Mouse (Mus musculus) stomach, embryonic 15.5 days (tissue): ENCODE measurements at regions not wholly inside any gene's neighbourhood (a gene's known extent, or its start where the extent isn't known, plus 50 kb on each side); places are given as distances from the start of the nearest gene placed in this dataset.

ENCODE experiments used
- ATAC-seq: fragments of 200-750 bp; cut with Nextera tagmentation; 2 replicates; pipeline ENCODE4 v1.8.0; 2017; ENCODE audit warnings: low read depth, moderate number of reproducible peaks, moderate TSS enrichment; ENCODE audit not compliant: insufficient read depth, low FRiP score
- H3K27ac ChIP-seq: fragments of 300-500 bp; sonication (generic); 2 replicates; pipeline ENCODE4 v1.5.1; 2015; ENCODE audit warnings: mild to moderate bottlenecking, inconsistent platforms
- H3K27me3 ChIP-seq: fragments of 300-500 bp; sonication (generic); replicated peaks from 2 replicates; pipeline ENCODE4 v1.6.1; 2015; ENCODE audit warnings: inconsistent platforms
- H3K36me3 ChIP-seq: fragments of 300-500 bp; sonication (generic); 2 replicates; pipeline ENCODE4 v1.6.1; 2015; ENCODE audit warnings: inconsistent platforms
- H3K4me1 ChIP-seq: fragments of 300-500 bp; sonication (generic); 2 replicates; pipeline ENCODE4 v1.6.1; 2015; ENCODE audit warnings: inconsistent platforms
- H3K4me2 ChIP-seq: fragments of 300-500 bp; sonication (generic); 2 replicates; pipeline ENCODE4 v1.6.1; 2015; ENCODE audit warnings: mild to moderate bottlenecking, inconsistent platforms
- H3K4me3 ChIP-seq: fragments of 300-500 bp; sonication (generic); replicated peaks from 2 replicates; pipeline ENCODE4 v1.5.1; 2015; ENCODE audit warnings: inconsistent platforms
- H3K9ac ChIP-seq: fragments of 300-500 bp; sonication (generic); 2 replicates; pipeline ENCODE4 v1.6.1; 2015; ENCODE audit warnings: inconsistent platforms
- H3K9me3 ChIP-seq: fragments of 300-500 bp; sonication (generic); 2 replicates; pipeline ENCODE4 v1.6.1; 2016; ENCODE audit warnings: inconsistent platforms
- WGBS: fragments of 180-500 bp; shearing (Covaris S2); methylation state at CpG from one replicate; pipeline ENCODE4 v1.1.7; 2015; 5-methylcytosine and 5-hydroxymethylcytosine counted together

GRCm38 (mm10) chr5:126395331-126395730, 846.3 kb upstream of the Tmem132c start:
- no peak overlapping the region for H3K27ac ChIP-seq
- no peak overlapping the region for H3K4me2 ChIP-seq
- ATAC-seq, result no peak
- no peak overlapping the region for H3K4me3 ChIP-seq
- no peaks in the 10 kb centered on the region for H3K4me1 ChIP-seq
- no peaks in the 10 kb centered on the region for H3K9me3 ChIP-seq
- H3K9ac ChIP-seq, result no peak overlapping the region
- no peaks in the 10 kb centered on the region for H3K27me3 ChIP-seq
- WGBS, result 37% methylated on average over 8 of the region's 8 CpGs
- H3K36me3 ChIP-seq, result no peaks in the 10 kb centered on the region

GRCm38 (mm10) chr5:126431748-126432147, 809.9 kb upstream of the Tmem132c start:
- H3K9me3 ChIP-seq, result no peaks in the 10 kb centered on the region
- H3K4me2 ChIP-seq, result no peak overlapping the region
- 82% methylated on average over 1 of the region's 1 CpGs for WGBS
- H3K9ac ChIP-seq, result no peak overlapping the region
- no peak overlapping the region for H3K27ac ChIP-seq
- H3K27me3 ChIP-seq, result no peaks in the 10 kb centered on the region
- no peak for ATAC-seq
- H3K4me3 ChIP-seq, result no peak overlapping the region
- no peaks in the 10 kb centered on the region for H3K4me1 ChIP-seq
- no peaks in the 10 kb centered on the region for H3K36me3 ChIP-seq

- H3K36me3 ChIP-seq, result no peaks in the 10 kb centered on the region
- H3K4me1 ChIP-seq, result no peaks in the 10 kb centered on the region
- H3K9ac ChIP-seq, result no peak overlapping the region
- H3K9me3 ChIP-seq, result no peaks in the 10 kb centered on the region
- no peaks in the 10 kb centered on the region for H3K27me3 ChIP-seq
- no peak overlapping the region for H3K4me2 ChIP-seq
- WGBS, result 92% methylated on average over 1 of the region's 1 CpGs
- no peak overlapping the region for H3K4me3 ChIP-seq
- H3K27ac ChIP-seq, result no peak overlapping the region
- no peak for ATAC-seq
Observed at GRCm38 (mm10) chr5:126438696-126439095, 802.9 kb upstream of the Tmem132c start.

- Histone ChIP-seq H3K27ac (no peak overlapping the region), H3K4me3 (no peak overlapping the region), H3K9me3 (no peaks in the 10 kb centered on the region), H3K9ac (no peak overlapping the region), H3K36me3 (no peaks in the 10 kb centered on the region), H3K27me3 (no peaks in the 10 kb centered on the region), H3K4me2 (no peak overlapping the region), H3K4me1 (no peaks in the 10 kb centered on the region)
- whole genome bisulfite sequencing, result 90% methylated on average over 1 of the region's 1 CpGs
- ATAC-seq, result no peak
Observed at GRCm38 (mm10) chr5:126440516-126440915, 801.1 kb upstream of the Tmem132c start.

GRCm38 (mm10) chr5:126475761-126476160, 765.8 kb upstream of the Tmem132c start:
- 65% methylated on average over 3 of the region's 3 CpGs for WGBS
- no peak overlapping the region for H3K9ac ChIP-seq
- H3K4me3 ChIP-seq, result no peak overlapping the region
- no peaks in the 10 kb centered on the region for H3K4me1 ChIP-seq
- ATAC-seq, result no peak
- H3K9me3 ChIP-seq, result no peaks in the 10 kb centered on the region
- H3K27ac ChIP-seq, result no peak overlapping the region
- no peaks in the 10 kb centered on the region for H3K27me3 ChIP-seq
- H3K36me3 ChIP-seq, result no peaks in the 10 kb centered on the region
- no peak overlapping the region for H3K4me2 ChIP-seq

- no peak overlapping the region for H3K27ac ChIP-seq
- H3K4me2 ChIP-seq, result no peak overlapping the region
- H3K27me3 ChIP-seq, result no peaks in the 10 kb centered on the region
- no peaks in the 10 kb centered on the region for H3K9me3 ChIP-seq
- no peak overlapping the region for H3K4me3 ChIP-seq
- 79% methylated on average over 4 of the region's 4 CpGs for WGBS
- no peak overlapping the region for H3K9ac ChIP-seq
- no peaks in the 10 kb centered on the region for H3K36me3 ChIP-seq
- H3K4me1 ChIP-seq, result no peaks in the 10 kb centered on the region
- no peak for ATAC-seq
Observed at GRCm38 (mm10) chr5:126522076-126522475, 719.5 kb upstream of the Tmem132c start.

GRCm38 (mm10) chr5:126525863-126526262, 715.7 kb upstream of the Tmem132c start:
- Histone ChIP-seq H3K9ac (no peak overlapping the region), H3K4me3 (no peak overlapping the region), H3K27me3 (no peaks in the 10 kb centered on the region), H3K9me3 (no peaks in the 10 kb centered on the region), H3K4me1 (no peaks in the 10 kb centered on the region), H3K27ac (no peak overlapping the region), H3K36me3 (no peaks in the 10 kb centered on the region), H3K4me2 (no peak overlapping the region)
- no peak for ATAC-seq
- WGBS, result 79% methylated on average over 4 of the region's 4 CpGs

GRCm38 (mm10) chr5:126530806-126531527, 710.6 kb upstream of the Tmem132c start:
- no peak overlapping the region for H3K4me2 ChIP-seq
- no peak overlapping the region for H3K9ac ChIP-seq
- H3K4me3 ChIP-seq, result no peak overlapping the region
- no peaks in the 10 kb centered on the region for H3K9me3 ChIP-seq
- no peaks in the 10 kb centered on the region for H3K27me3 ChIP-seq
- H3K4me1 ChIP-seq, result no peaks in the 10 kb centered on the region
- WGBS, result 20% methylated on average over 5 of the region's 5 CpGs
- no peak for ATAC-seq
- H3K36me3 ChIP-seq, result no peaks in the 10 kb centered on the region
- H3K27ac ChIP-seq, result no peak overlapping the region

- no peaks in the 10 kb centered on the region for H3K9me3 ChIP-seq
- 75% methylated on average over 5 of the region's 5 CpGs for WGBS
- no peak for ATAC-seq
- no peaks in the 10 kb centered on the region for H3K4me1 ChIP-seq
- no peaks in the 10 kb centered on the region for H3K27me3 ChIP-seq
- H3K27ac ChIP-seq, result no peak overlapping the region
- H3K4me3 ChIP-seq, result no peak overlapping the region
- H3K4me2 ChIP-seq, result no peak overlapping the region
- no peak overlapping the region for H3K9ac ChIP-seq
- no peaks in the 10 kb centered on the region for H3K36me3 ChIP-seq
Observed at GRCm38 (mm10) chr5:126531528-126531894, 710.1 kb upstream of the Tmem132c start.

- Histone ChIP-seq H3K27ac (no peak overlapping the region), H3K36me3 (no peaks in the 10 kb centered on the region), H3K27me3 (no peaks in the 10 kb centered on the region), H3K4me2 (no peak overlapping the region), H3K9ac (no peak overlapping the region), H3K4me3 (no peak overlapping the region), H3K4me1 (no peaks in the 10 kb centered on the region), H3K9me3 (no peaks in the 10 kb centered on the region)
- no peak for ATAC-seq
- 74% methylated on average over 1 of the region's 1 CpGs for WGBS
Observed at GRCm38 (mm10) chr5:126531975-126532374, 709.6 kb upstream of the Tmem132c start.

GRCm38 (mm10) chr5:126538072-126538471, 703.5 kb upstream of the Tmem132c start:
- no peak for ATAC-seq
- Histone ChIP-seq H3K9ac (no peak overlapping the region), H3K36me3 (no peaks in the 10 kb centered on the region), H3K4me2 (no peak overlapping the region), H3K4me3 (no peak overlapping the region), H3K4me1 (no peaks in the 10 kb centered on the region), H3K27me3 (no peaks in the 10 kb centered on the region), H3K9me3 (no peaks in the 10 kb centered on the region), H3K27ac (no peak overlapping the region)
- WGBS, result 74% methylated on average over 2 of the region's 2 CpGs

- H3K4me2 ChIP-seq, result no peak overlapping the region
- no peaks in the 10 kb centered on the region for H3K4me1 ChIP-seq
- no peak for ATAC-seq
- H3K4me3 ChIP-seq, result no peak overlapping the region
- no peak overlapping the region for H3K27ac ChIP-seq
- H3K9ac ChIP-seq, result no peak overlapping the region
- H3K36me3 ChIP-seq, result no peaks in the 10 kb centered on the region
- no peaks in the 10 kb centered on the region for H3K27me3 ChIP-seq
- WGBS, result 48% methylated on average over 8 of the region's 8 CpGs
- H3K9me3 ChIP-seq, result no peaks in the 10 kb centered on the region
Observed at GRCm38 (mm10) chr5:126544261-126544976, 697.2 kb upstream of the Tmem132c start.
